Mouse (Mus musculus): ENCODE results near the gene Hspa2.

- TF ChIP-seq CTCF (IDR thresholded peaks at IDR 0.05; ENCODE audit: extremely low read depth, insufficient read depth, insufficient read length, insufficient replicate concordance): no peak
- no peak for TF ChIP-seq POLR2A (IDR thresholded peaks at IDR 0.05; ENCODE audit: low read depth, low read length)
Measured at GRCm38 (mm10) chr12:76391595-76392271, 12.2 kb upstream of the Hspa2 start.

Data from spleen, adult 2 months (tissue).